Mouse (Mus musculus) lung, postnatal 0 days (tissue): ENCODE measurements around the gene Hist1h2af. TPM values are rescaled to one million over a fixed set of nuclear protein-coding genes. Genes with fewer than 3 reads are reported as not detected.
A peak's percentile ranks its signal among the peaks of the same experiment; 100 is the strongest.

Experiments used
- ATAC-seq: fragments of 200-750 bp; cut with Nextera tagmentation; 2 replicates; pipeline ENCODE4 v1.8.0; 2017; ENCODE audit warnings: moderate library complexity
- DNase-seq: peaks from one replicate; pipeline ENCODE4 v3.0.0-alpha.2; 2016; ENCODE audit warnings: low spot score
- H3K27ac ChIP-seq: fragments of 300-500 bp; sonication (generic); 2 replicates; pipeline ENCODE4 v1.5.1; 2014; ENCODE audit warnings: antibody characterized with exemption, mild to moderate bottlenecking, low read length, mixed read lengths
- H3K27me3 ChIP-seq: fragments of 300-500 bp; sonication (generic); replicated peaks from 2 replicates; pipeline ENCODE4 v1.6.1; 2014; ENCODE audit warnings: low read length, mixed read lengths; ENCODE audit not compliant: insufficient read depth
- H3K36me3 ChIP-seq: fragments of 300-500 bp; sonication (generic); 2 replicates; pipeline ENCODE4 v1.6.1; 2014; ENCODE audit warnings: low read length, mixed read lengths; ENCODE audit not compliant: insufficient read depth
- H3K4me1 ChIP-seq: fragments of 300-500 bp; sonication (generic); 2 replicates; pipeline ENCODE4 v1.6.1; 2014; ENCODE audit warnings: antibody characterized with exemption, low read depth, low read length, mixed read lengths; ENCODE audit not compliant: insufficient read depth
- H3K4me2 ChIP-seq: fragments of 300-500 bp; sonication (generic); replicated peaks from 2 replicates; pipeline ENCODE4 v1.6.1; 2014; ENCODE audit warnings: low read depth, mild to moderate bottlenecking, low read length, moderate library complexity, mixed read lengths
- H3K4me3 ChIP-seq: fragments of 300-500 bp; sonication (generic); 2 replicates; pipeline ENCODE4 v1.5.1; 2014; ENCODE audit warnings: low read depth, low read length
- H3K9ac ChIP-seq: fragments of 300-500 bp; sonication (generic); replicated peaks from 2 replicates; pipeline ENCODE4 v1.6.1; 2014; ENCODE audit warnings: low read depth, mild to moderate bottlenecking
- H3K9me3 ChIP-seq: fragments of 300-500 bp; sonication (generic); 2 replicates; pipeline ENCODE4 v1.6.1; 2016; ENCODE audit warnings: low read length, mixed read lengths
- CTCF ChIP-seq: IDR thresholded peaks from 2 replicates; pipeline ENCODE4 v1.5.1; 2016; ENCODE audit warnings: antibody characterized with exemption, mild to moderate bottlenecking
- EP300 ChIP-seq: IDR thresholded peaks from 2 replicates; pipeline ENCODE4 v1.6.1; 2016; ENCODE audit warnings: antibody characterized with exemption, mild to moderate bottlenecking, control low read depth
- WGBS: fragments of 180-500 bp; shearing (Covaris S2); extraction: QIAGEN DNeasy Blood & Tissue Kit; methylation state at CpG from one replicate; pipeline ENCODE4 v1.1.7; 2014; 5-methylcytosine and 5-hydroxymethylcytosine counted together
- polyA plus RNA-seq: library from polyadenylated mRNA; unstranded; fragments of >200 nt; fragmentation: Nextera tagmentation; extraction: Ambion mirVana; gene quantifications from 2 replicates; pipeline ENCODE4 v1.2.1, GENCODE M21; 2015

Hist1h2af gene
- polyA plus RNA-seq, 1 experiment from 2014 or later, result 1.3 TPM

- no peak for ATAC-seq
- no peak overlapping the region for H3K4me3 ChIP-seq
Observed at GRCm38 (mm10) chr13:23502031-23502567, 31.6 kb upstream of the Hist1h2af start.

GRCm38 (mm10) chr13:23502916-23503315 is 30.8 kb upstream of the Hist1h2af start:
- no peak overlapping the region for H3K4me3 ChIP-seq
- TF ChIP-seq EP300, result no peak
- no peak for TF ChIP-seq CTCF
- no peaks in the 10 kb centered on the region for H3K4me1 ChIP-seq
- no peaks in the 10 kb centered on the region for H3K9me3 ChIP-seq
- ATAC-seq, result no peak
- no peak for DNase-seq
- H3K9ac ChIP-seq, result no peak overlapping the region
- WGBS, result 66% methylated on average over 4 of the region's 4 CpGs
- no peak overlapping the region for H3K4me2 ChIP-seq
- H3K27me3 ChIP-seq, result no peaks in the 10 kb centered on the region
- H3K36me3 ChIP-seq, result no peaks in the 10 kb centered on the region
- no peak overlapping the region for H3K27ac ChIP-seq

More at GRCm38 (mm10) chr13:23502031-23502567, 31.6 kb upstream of the Hist1h2af start:
- H3K27me3 ChIP-seq, result no peaks in the 10 kb centered on the region
- WGBS, result 32% methylated on average over 9 of the region's 9 CpGs
- no peaks in the 10 kb centered on the region for H3K36me3 ChIP-seq
- no peak for TF ChIP-seq EP300
- H3K9me3 ChIP-seq, result no peaks in the 10 kb centered on the region
- no peak overlapping the region for H3K9ac ChIP-seq
- H3K4me2 ChIP-seq, result no peak overlapping the region
- no peak for DNase-seq
- H3K27ac ChIP-seq, result no peak overlapping the region
- H3K4me1 ChIP-seq, result peaks cover 7% of the 10 kb centered on the region; the same call in 1 of the 2 replicates

GRCm38 (mm10) chr13:23503797-23504196 is 29.9 kb upstream of the Hist1h2af start:
- Histone ChIP-seq H3K9me3 (no peaks in the 10 kb centered on the region), H3K36me3 (no peaks in the 10 kb centered on the region), H3K9ac (no peak overlapping the region), H3K27me3 (no peaks in the 10 kb centered on the region), H3K27ac (no peak overlapping the region), H3K4me1 (no peaks in the 10 kb centered on the region), H3K4me3 (no peak overlapping the region), H3K4me2 (no peak overlapping the region)
- 6% methylated on average over 9 of the region's 9 CpGs for WGBS
- DNase-seq (peak; percentile 44), ATAC-seq (no peak)
- TF ChIP-seq EP300 (no peak), CTCF (no peak)

- WGBS, result 21% methylated on average over 14 of the region's 14 CpGs
- Histone ChIP-seq H3K4me1 (no peaks in the 10 kb centered on the region), H3K4me2 (no peak overlapping the region; the same call in 1 of the 2 replicates), H3K9ac (no peak overlapping the region), H3K9me3 (no peaks in the 10 kb centered on the region), H3K4me3 (no peak overlapping the region), H3K27ac (no peak overlapping the region), H3K27me3 (no peaks in the 10 kb centered on the region), H3K36me3 (no peaks in the 10 kb centered on the region)
- no peak for ATAC-seq
- TF ChIP-seq EP300 (no peak), CTCF (no peak)
- no peak for DNase-seq
Observed at GRCm38 (mm10) chr13:23505662-23506345, 27.9 kb upstream of the Hist1h2af start.

GRCm38 (mm10) chr13:23506351-23506750 is 27.4 kb upstream of the Hist1h2af start:
- DNase-seq, result peak; percentile 33
- no peak for TF ChIP-seq EP300
- no peak for TF ChIP-seq CTCF
- H3K4me1 ChIP-seq, result no peaks in the 10 kb centered on the region
- no peaks in the 10 kb centered on the region for H3K9me3 ChIP-seq
- H3K36me3 ChIP-seq, result no peaks in the 10 kb centered on the region
- no peak overlapping the region; the same call in 1 of the 2 replicates for H3K4me2 ChIP-seq
- no peaks in the 10 kb centered on the region for H3K27me3 ChIP-seq
- no peak overlapping the region for H3K27ac ChIP-seq
- no peak for ATAC-seq
- no peak overlapping the region for H3K9ac ChIP-seq
- WGBS, result 18% methylated on average over 13 of the region's 13 CpGs
- no peak overlapping the region for H3K4me3 ChIP-seq

- 38% methylated on average over 14 of the region's 14 CpGs for WGBS
- TF ChIP-seq CTCF (no peak), EP300 (no peak)
- H3K9ac ChIP-seq, result no peak overlapping the region
- DNase-seq, result no peak
- no peaks in the 10 kb centered on the region for H3K36me3 ChIP-seq
- H3K4me3 ChIP-seq, result no peak overlapping the region
- H3K4me1 ChIP-seq, result no peaks in the 10 kb centered on the region
- no peaks in the 10 kb centered on the region for H3K27me3 ChIP-seq
- H3K27ac ChIP-seq, result no peak overlapping the region
- H3K9me3 ChIP-seq, result no peaks in the 10 kb centered on the region
- ATAC-seq, result no peak
- no peak overlapping the region for H3K4me2 ChIP-seq
Observed at GRCm38 (mm10) chr13:23506819-23507515, 26.7 kb upstream of the Hist1h2af start.
